Mouse (Mus musculus) mouse trophoblast stem cell (cell line): Measurements from ENCODE around the gene Krt36.

Experiments used
- in situ Hi-C, 2 experiments: fragments of 300-500 bp; cut with MseI, MboI; formaldehyde crosslinking; loops; 2 replicates in 1 of 2; 3 replicates in 1 of 2; pipeline ENCODE4 v1.15.1; 2025

Krt36 gene

DNA sequence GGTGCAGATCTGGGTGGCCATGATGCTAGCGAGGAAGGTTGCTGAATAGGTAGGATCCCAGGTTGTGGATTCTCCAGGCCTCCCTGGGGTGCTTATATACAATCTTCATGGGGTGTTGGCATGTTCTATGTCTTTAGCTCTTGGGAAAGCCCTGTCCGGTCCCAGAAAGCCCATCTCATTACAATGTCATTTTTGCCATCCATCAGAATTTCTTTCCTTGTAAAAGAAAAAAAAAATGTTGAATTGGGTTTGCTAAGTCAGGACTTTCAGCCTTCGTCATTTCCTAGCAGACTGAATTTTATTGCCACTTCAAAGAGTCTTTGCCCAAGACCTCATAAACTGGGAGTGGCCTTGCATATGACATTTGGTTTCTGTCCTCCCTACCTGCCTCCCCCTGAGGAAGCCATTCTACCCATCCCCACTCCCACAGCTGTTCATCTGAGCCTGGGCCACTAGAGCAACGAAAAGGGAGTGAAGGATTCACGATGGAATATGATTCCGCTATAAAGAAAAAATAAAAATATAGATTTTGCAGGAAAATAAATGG is at the start of gene Krt36:
Gene Krt36 (minus strand): TSS at position 51 of the 547 bp plus-strand sequence.
- in situ Hi-C loops = no loop called here

DNA sequence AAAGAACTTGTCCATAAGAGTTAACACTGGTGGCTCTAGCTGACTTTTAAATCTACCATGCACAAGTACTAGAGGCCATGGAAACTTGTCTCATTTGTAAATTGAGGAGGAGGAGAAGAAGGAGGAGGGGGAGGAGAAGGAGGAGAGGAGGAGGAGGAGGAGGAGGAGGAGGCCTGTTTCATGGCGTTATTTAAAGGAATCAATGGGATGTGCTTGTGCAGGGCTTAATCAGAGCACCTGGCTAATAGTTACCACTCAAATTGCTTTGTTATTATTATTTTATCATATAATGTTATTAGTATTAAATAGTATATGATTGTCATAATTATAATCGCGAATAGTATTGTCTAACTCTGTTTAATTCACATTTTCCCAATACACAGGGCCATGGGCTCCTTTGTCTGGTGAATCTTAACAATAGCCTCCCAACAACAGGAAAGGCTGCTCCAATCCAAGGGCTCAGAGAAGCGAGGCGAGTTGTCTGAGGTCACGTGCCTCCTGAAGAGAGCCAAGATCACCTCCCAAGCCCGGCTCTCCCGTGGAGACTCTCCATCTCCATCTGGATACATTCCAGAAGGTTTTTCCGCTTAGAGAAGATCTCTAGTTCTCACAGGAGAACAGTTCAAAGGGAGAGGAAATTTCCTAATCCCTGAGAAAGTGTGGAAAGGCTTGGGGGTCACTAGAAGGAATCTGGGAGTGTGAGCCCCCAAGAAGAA is 43.3 kb upstream of the Krt36 start, which contains the start of gene Krt19:
Gene Krt19 (minus strand): TSS at position 51 of the 716 bp plus-strand sequence.
- in situ Hi-C loops = no loop called here

DNA sequence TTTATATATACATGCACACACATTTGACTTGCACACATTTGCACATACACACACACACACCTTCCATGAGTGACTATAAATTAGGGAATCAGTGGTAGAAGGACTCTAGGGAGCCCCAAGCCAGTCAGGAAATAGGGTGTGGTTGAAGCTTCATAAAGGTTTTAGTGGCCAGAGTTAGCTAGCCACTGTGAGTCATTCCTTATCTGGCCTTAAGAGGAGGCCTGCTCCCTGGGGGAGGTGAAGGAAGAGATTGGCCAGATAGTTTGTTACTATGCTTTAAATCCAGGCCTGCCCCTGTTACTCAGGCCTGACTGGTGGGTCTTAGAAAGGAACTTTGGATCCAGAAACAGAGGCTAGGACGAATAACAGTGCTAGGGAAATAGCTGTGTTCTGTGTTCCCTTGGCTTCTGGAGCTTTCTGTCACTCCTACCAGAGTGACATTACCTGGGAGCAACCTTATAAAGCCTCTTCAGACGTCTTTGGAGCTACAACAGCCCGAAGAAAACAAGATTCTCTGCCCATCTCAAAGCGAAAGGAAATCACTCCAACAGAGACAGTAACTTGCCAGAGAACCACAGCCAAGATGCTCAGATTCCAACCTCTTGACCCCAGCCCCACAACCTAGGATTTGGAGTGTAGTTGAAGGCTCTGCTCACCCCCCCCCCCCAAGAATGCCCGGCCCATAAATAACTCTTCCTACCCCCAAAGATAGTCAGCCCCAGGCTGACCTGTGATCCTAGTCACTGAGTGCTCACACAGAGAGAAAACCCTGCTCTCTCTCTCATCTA is 42.3 kb upstream of the Krt36 start:
- in situ Hi-C loops = no loop called here

GRCm38 (mm10) chr11:100145858-100146560 is 40.6 kb upstream of the Krt36 start:
- in situ Hi-C loops = no loop called here

GRCm38 (mm10) chr11:100145104-100145503 is 39.7 kb upstream of the Krt36 start:
- in situ Hi-C loops = no loop called here

GRCm38 (mm10) chr11:100140966-100141365 is 35.5 kb upstream of the Krt36 start:
- in situ Hi-C loops = no loop called here

GRCm38 (mm10) chr11:100139391-100139790 is 34.0 kb upstream of the Krt36 start:
- in situ Hi-C loops = no loop called here

DNA sequence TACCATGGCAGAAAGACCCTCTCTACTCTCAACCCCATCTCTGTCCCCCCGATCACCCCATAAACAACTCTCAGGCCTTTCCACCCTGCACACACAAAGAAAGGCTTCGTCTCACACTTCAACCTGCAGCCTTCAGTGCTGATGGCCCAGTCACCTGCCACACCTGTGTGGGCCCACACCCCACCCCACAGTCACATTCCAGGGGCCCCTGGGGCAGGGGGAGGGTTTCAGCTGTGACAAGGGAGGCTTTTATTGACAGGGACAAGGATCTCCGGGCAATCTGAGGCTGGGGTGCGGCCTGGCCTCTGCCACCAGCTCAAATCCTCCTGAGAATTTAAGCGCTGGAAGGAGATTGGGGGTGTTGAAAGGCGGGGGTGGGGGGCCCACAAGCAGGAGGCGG is 33.4 kb upstream of the Krt36 start:
- in situ Hi-C loops = no loop called here

DNA sequence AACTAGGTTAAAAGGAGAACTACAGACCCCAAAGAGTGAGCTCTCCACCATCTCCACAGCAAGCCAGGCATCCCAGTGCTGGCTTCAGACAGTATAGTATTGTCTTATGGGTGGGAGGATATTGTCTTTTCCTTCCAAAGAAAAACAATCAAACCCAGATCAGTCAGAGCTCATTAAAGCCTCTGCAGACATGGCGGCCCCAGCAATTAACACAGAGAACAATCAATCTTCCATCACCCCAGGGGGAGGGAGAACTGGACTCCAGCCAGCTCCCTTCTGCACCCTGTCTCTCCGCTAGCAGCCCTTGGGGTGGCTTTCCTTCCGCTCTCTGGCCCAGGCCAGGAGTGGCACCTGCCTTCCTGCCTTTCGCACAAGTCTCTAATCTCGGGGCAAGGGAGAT is 32.3 kb upstream of the Krt36 start:
- in situ Hi-C loops = no loop called here

DNA sequence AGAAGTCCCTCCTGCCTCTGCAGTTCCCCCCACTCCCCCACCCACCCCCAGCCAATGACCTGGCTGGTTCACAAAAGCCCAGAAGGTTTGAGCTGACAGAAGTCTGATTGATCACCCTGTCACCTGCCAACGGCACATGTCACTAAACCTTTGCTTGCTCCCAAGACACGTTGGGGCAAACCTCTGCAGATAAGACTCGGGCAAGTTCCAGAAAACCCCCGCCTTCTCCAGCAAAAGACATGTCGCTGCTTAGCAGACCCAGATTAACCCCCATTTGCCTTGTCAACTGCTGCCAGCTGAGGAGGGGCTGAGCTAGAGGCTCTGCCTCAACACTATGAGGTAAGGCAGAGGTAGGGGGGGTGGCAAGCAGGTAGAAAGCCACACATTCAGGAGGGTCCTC is 31.1 kb upstream of the Krt36 start:
- in situ Hi-C loops = no loop called here

GRCm38 (mm10) chr11:100135731-100136130 is 30.3 kb upstream of the Krt36 start, which contains the start of gene Krt15:
Gene Krt15 (minus strand): TSS chr11:100135928.
- in situ Hi-C loops = no loop called here

- in situ Hi-C loops = no loop called here
Observed at GRCm38 (mm10) chr11:100124901-100125300, 19.5 kb upstream of the Krt36 start.

DNA sequence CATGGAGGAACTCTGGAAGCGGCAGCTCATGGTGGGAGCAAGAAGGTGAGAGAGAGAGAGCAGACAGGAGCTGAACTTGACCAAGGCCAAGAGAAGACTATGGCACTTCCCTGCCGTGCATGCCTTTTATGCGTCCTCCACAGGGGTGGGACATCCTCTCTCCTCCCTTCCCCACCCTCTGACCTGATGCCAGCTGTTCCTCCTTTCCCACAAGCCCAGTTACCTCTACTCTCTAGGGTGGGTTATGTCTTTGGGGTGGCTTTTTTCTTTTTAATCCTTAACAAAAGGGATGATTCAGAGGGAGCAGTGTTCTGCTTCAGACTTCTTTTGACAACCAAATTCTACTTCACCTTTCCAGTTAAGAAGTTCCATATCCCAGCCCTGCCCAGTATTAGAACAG is 16.0 kb upstream of the Krt36 start, which contains the start of gene Krt13:
Gene Krt13 (minus strand): TSS at position 101 of the 400 bp plus-strand sequence.
- in situ Hi-C loops = no loop called here

DNA sequence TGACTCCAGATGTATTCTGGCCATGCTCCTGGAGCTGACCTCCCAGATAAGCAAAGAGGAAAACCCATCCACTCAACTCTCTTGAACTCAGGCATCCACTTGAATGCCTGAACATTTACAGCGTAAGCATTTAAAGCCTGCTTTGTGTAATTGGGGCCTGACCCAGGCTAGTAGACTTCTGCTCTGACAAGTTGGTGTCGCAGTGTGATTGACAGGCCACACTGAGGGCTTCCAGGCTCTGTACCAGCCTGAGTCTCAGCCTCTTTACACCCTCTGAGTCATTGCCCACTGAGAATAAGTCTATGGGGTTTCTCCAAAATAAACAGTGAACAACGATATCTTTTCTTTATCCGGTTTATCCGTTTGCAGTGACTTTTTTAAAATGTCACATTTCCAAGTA is 14.9 kb upstream of the Krt36 start:
- in situ Hi-C loops = no loop called here

DNA sequence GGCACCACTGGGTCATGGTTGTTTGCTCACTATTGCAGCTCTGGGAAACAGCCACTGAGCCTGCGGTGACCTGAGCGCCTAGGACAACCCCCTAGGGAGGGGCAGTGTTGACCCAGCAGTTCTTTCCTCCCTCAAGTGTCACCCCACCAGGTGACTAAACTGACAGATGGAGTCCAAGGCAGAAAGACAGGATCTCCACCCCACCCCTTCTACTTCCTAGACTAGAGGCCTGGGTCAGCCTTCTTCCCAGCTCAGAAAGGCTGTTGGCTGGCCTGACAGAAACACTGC is 8.3 kb upstream of the Krt36 start:
- in situ Hi-C loops = no loop called here

DNA sequence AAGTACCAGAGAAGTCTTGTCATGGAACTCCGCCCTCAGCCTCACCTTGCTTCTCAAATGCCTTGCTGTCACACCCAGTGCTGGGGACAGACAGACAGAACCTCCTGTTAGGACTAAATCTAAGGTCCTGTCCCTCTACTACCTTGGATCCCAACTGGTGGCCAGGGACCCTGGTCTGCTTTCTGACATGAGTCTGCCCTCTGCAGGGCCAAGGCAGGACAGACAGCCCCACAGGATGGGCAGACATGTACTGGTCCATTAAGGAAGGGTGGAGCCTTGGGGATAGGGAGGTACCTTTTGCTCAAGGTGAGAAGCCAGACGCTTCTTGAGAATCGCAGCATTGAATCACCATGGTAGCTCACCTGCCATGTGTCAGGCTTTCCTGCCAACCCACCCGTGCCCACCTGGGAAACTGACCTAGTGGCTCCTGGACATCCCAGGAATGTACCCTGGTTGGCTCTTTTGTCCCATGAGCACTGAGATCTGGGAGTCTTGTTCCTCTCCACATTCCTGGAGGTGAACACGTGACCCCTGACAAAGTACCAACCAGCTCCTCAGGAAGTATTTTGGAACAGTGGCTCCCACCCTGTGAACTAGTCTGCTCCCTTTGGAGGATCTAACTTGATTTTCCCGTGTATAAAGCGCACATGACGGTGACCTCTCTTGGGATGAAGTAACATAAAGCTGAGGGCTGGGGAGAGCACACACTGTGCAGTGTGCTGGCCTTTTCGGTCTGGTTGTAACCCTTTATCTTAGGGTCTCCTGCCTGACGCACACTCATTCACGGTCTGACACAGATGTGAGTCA is 7.7 kb upstream of the Krt36 start:
- in situ Hi-C loops = no loop called here

DNA sequence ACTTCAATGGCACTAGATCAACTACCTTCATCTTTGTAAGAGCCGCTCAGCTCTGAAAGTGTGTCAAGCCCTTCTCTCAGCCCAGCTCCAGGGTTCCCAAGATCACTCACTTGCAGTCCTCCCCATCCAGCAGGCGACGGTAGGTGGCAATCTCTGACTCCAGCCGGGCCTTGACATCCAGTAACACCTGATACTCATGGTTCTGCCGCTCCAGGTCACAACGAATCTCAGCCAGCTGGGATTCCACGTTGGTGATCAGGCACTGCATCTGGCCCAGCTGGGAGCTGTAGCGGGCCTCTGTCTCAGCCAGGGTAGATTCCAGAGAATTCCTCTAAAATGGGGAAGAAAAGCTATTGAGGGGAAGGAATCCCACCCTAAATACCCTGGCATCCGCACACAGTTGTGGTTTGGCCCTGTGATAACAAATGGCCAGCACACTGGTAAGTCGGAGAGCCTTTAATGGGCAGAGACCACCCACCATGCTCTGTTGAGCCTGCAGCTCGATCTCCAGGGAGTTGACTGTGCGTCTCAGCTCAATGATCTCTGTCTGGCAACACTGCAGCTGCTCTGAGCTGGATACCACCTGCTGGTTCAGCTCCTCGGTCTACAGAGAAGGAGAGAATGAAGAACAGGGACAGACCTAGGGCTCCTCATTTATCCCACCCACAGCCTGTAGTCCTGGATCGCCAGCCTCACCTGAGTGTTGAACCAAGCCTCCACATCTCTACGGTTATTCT is 2.6 kb downstream of the Krt36 start:
- in situ Hi-C loops = no loop called here

DNA sequence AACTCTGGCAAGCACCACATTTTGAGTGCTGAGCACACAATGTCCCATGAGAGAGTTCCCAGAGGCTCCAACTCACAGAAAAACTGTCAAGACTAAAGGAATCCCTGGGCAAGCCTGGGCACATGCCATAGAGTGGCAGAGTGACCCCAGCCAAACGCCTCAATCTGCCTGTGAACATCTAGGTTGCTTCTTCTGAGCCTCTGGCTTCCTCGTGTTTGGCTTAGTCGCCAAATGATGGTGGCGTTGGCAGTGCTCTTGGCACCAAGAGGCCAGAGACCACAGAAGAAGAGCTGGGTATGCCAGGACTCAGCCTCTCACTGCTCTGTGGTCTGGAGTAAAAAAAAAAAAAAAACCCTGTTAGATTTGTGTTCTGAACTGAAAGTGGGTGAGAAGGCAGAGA is 5.0 kb downstream of the Krt36 start:
- in situ Hi-C loops = no loop called here

DNA sequence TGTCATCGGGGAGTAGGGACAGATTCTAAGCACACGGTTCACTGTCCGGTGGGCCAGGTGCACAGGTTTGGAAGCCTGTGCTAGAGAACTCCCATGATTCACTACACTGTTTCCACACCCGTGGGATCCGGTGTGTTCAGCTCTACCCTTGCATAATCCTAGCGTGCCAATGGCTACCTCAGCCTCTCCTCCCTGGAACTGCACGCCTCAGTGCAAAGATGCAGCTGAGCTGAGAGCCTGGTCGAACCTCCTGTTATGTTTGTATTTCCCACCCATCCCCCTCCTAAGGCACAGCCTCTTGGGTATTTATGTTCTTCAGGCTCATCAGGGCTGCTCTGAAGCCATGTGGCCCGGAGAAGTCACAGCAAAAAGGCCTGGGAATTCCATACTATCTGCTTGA is 7.6 kb downstream of the Krt36 start:
- in situ Hi-C loops = no loop called here

DNA sequence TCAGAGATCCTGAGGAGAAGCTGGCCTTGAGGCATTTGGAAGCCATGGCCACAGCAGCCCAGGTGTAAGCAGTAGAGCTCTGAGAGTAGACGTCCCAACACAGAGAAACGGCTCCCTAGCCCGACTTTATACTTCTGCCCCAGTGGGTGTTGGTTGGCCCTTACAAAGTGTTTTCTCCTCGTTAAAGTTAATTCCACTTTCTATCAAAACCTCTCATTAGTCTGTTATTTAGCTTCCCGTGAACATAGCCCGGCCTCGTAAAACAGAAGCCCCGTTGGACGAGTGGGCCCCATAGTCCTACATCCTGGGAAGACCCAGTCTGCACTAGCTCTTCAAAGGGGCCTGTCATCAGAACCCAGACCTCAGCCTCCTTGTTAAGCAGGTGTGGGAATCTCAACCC is 9.3 kb downstream of the Krt36 start, which contains the start of gene Krt35:
Gene Krt35 (minus strand): TSS at position 101 of the 400 bp plus-strand sequence.
- in situ Hi-C loops = no loop called here
